Mouse (Mus musculus): ENCODE measurements around the gene Evpl. TPM values are rescaled to one million over a fixed set of nuclear protein-coding genes. Genes with fewer than 3 reads are reported as not detected.

Gene Evpl
- polyA plus RNA-seq, 1 experiment from 2014 or later: 4.1 TPM

DNA sequence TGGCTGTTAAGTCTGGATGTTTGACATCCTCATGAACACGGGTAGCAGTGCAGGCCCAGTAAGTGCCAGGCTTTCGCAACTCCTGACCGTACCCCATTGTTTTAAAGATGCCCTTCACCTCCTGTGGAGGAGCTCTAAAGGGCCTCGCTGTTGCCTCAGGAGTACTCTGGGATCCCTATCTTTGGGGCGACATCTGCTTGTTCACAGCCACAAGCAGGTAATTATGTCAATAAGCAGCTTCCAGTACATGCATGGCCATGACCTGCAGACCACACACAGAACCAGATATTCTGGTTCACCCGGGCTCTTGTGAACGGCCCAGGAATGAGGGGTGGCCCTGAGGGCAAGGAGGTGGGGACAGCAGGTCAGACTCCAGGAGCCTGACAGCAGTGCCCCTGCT, 22.4 kb upstream of the Evpl start:
- no peak for TF ChIP-seq CTCF (IDR thresholded peaks at IDR 0.05; ENCODE audit: low read depth)
- no peaks in the 10 kb centered on the region for H3K27me3 ChIP-seq (ENCODE audit: insufficient read depth, low read length)
- no peak overlapping the region for H3K4me3 ChIP-seq (replicated peaks; ENCODE audit: low read depth, low read length)
- no peak for DNase-seq (ENCODE audit: low spot score)
- H3K9me3 ChIP-seq (replicated peaks; ENCODE audit: low read length): no peaks in the 10 kb centered on the region
- peaks cover 2% of the 10 kb centered on the region; the same call in 1 of the 2 replicates for H3K4me1 ChIP-seq (replicated peaks; ENCODE audit: insufficient read depth, low read length)
- 68% methylated on average over 7 of the region's 7 CpGs for WGBS
- H3K36me3 ChIP-seq (ENCODE audit: insufficient read depth, low read length): peaks cover 69% of the 10 kb centered on the region
- peak; percentile 63 for ATAC-seq (replicated peaks; ENCODE audit: low FRiP score, low read depth)
- H3K9ac ChIP-seq (ENCODE audit: low read depth, low read length): no peak overlapping the region
- no peak overlapping the region for H3K4me2 ChIP-seq (ENCODE audit: low read length)
- H3K27ac ChIP-seq: 0 out of 2 replicates have a peak overlapping the region, but pooled peaks have one; percentile 43

DNA sequence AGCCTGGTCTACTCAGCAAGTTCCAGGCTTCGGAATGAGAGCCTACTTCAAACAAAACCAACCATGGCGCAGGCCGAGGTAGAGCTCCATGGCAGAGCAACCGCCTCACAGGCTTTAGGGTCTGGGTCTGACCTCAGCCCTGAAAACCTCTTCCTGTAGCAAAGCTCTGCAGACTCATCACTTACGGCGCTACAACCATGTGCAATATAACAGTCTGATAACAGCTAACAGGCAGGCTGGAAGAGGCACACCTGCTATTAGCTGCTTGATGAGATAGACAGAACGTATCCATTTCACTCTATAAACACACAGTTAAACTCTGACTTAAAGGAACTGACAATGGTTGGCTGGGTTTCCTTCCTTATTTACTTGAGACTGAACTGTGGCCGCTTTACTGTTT, 21.6 kb upstream of the Evpl start:
- Histone ChIP-seq H3K27ac (0 out of 2 replicates have a peak overlapping the region, but pooled peaks have one; percentile 43), H3K4me1 (replicated peaks; ENCODE audit: insufficient read depth, low read length) (peaks cover 6% of the 10 kb centered on the region; the same call in 1 of the 2 replicates), H3K4me2 (ENCODE audit: low read length) (no peak overlapping the region), H3K36me3 (ENCODE audit: insufficient read depth, low read length) (peaks cover 70% of the 10 kb centered on the region), H3K27me3 (ENCODE audit: insufficient read depth, low read length) (no peaks in the 10 kb centered on the region), H3K4me3 (replicated peaks; ENCODE audit: low read depth, low read length) (no peak overlapping the region), H3K9me3 (replicated peaks; ENCODE audit: low read length) (no peaks in the 10 kb centered on the region), H3K9ac (ENCODE audit: low read depth, low read length) (no peak overlapping the region)
- WGBS: 62% methylated on average over 8 of the region's 8 CpGs
- ATAC-seq (replicated peaks; ENCODE audit: low FRiP score, low read depth) (no peak), DNase-seq (ENCODE audit: low spot score) (peak; percentile 66)
- TF ChIP-seq CTCF (IDR thresholded peaks at IDR 0.05; ENCODE audit: low read depth): no peak

DNA sequence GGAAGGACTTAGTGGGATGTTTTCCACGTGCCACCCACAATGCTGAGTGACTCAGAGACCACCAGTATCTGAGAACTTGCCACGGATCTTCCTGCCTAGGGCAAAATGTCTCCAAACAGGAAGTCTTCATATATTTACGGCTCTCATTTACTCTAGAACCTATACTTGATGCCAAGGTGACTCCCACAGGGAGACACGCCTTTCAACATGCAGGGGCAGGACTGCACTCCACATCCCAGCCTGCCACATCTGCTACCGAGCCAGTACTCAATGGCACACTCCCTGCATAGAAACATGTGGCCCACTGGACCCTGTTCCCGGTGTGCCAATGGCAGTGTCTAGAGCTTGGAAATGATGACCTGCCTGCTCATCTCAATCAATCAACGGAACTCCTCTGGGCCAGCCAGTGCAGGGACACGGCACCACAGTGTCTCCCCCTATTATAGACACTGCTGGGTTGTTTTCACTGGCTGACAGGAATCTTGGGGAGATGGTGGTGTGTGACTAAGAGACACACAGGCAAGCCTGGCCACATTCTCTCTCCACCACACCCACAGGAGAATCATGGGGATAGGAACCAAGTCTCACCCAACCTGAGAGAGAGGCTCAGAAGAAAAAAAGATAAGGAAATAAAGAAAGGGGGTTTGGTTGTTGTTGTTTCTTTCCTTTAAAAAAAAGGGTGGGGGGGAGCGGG, 18.3 kb upstream of the Evpl start:
- Histone ChIP-seq H3K4me2 (ENCODE audit: low read length) (no peak overlapping the region), H3K4me1 (replicated peaks; ENCODE audit: insufficient read depth, low read length) (peaks cover 6% of the 10 kb centered on the region; the same call in 1 of the 2 replicates), H3K27ac (peak overlapping the region; percentile 2; the same call in 1 of the 2 replicates), H3K9ac (ENCODE audit: low read depth, low read length) (no peak overlapping the region), H3K36me3 (ENCODE audit: insufficient read depth, low read length) (peaks cover 68% of the 10 kb centered on the region), H3K4me3 (replicated peaks; ENCODE audit: low read depth, low read length) (no peak overlapping the region), H3K27me3 (ENCODE audit: insufficient read depth, low read length) (no peaks in the 10 kb centered on the region), H3K9me3 (replicated peaks; ENCODE audit: low read length) (no peaks in the 10 kb centered on the region)
- TF ChIP-seq CTCF (IDR thresholded peaks at IDR 0.05; ENCODE audit: low read depth): no peak
- DNase-seq (ENCODE audit: low spot score) (no peak), ATAC-seq (replicated peaks; ENCODE audit: low FRiP score, low read depth) (no peak)
- WGBS: 58% methylated on average over 9 of the region's 9 CpGs

DNA sequence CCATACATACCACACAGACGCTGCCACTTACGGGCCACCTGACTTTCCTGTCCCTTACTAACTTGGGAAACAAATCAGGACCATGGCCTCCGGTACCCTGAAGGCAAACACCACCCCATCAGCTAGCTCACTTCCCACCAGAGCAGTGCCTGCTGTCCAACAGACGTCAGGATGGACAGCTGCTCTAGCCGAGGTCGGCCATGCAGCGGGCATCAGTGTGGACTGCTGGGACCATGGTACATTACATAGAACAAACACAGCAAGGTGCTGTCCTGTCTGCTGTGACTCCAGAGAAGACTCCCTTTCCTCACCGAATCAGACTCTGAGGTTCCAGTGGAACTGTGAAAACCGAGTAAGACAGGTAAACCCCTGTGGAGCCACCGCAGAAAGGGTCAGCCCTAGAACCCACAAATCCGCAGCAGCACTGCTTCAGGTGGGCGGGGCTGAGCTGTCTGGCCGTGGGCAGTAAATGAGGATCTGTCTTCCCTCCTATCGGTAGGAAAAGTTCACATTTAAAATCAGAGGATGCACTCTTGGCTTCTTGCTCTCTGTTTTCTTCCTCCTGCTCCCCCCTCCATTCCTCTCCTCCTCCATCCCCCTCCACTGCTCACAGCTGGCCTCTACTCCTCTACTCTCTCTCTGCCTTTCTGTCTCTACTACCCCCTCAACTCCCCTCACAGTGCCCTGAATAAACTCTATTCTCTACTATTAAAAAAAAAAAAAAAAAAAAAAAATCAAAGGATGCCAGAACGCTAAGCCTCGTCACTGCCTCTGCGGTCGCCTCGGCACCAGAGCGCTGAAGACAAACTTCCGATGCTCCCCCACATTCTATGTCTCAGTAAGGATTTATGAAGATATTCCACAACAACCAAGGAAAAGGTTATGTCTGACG, 17.5 kb upstream of the Evpl start:
- Histone ChIP-seq H3K4me2 (ENCODE audit: low read length) (peak overlapping the region; percentile 6; the same call in 1 of the 2 replicates), H3K9ac (ENCODE audit: low read depth, low read length) (no peak overlapping the region), H3K9me3 (replicated peaks; ENCODE audit: low read length) (no peaks in the 10 kb centered on the region), H3K27me3 (ENCODE audit: insufficient read depth, low read length) (no peaks in the 10 kb centered on the region), H3K27ac (peak overlapping the region; percentile 78), H3K36me3 (ENCODE audit: insufficient read depth, low read length) (peaks cover 68% of the 10 kb centered on the region), H3K4me3 (replicated peaks; ENCODE audit: low read depth, low read length) (no peak overlapping the region), H3K4me1 (replicated peaks; ENCODE audit: insufficient read depth, low read length) (peaks cover 6% of the 10 kb centered on the region; the same call in 1 of the 2 replicates)
- no peak for ATAC-seq (replicated peaks; ENCODE audit: low FRiP score, low read depth)
- peak; percentile 57 for DNase-seq (ENCODE audit: low spot score)
- TF ChIP-seq CTCF (IDR thresholded peaks at IDR 0.05; ENCODE audit: low read depth): no peak
- WGBS: 54% methylated on average over 22 of the region's 22 CpGs

DNA sequence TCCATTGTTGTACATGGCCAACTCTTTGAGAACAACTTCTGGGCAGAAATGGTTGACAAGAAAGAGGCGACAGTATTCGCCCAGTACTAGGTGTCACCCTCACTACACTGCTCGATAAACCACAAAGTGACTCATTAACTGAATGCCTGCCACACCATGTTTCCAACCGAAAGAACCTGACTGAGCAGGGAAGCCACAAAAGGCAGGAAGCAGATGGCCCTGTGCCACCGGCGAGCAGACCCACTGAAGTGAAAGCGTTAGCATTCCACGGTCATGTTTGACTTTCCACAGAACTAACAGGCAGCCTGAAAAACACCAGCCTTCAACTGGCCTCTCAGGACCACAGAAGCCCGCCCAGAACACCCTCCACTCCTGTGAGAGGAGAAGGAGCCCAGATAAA, 16.8 kb upstream of the Evpl start:
- 60% methylated on average over 9 of the region's 9 CpGs for WGBS
- TF ChIP-seq CTCF (IDR thresholded peaks at IDR 0.05; ENCODE audit: low read depth): no peak
- Histone ChIP-seq H3K9me3 (replicated peaks; ENCODE audit: low read length) (no peaks in the 10 kb centered on the region), H3K4me2 (ENCODE audit: low read length) (0 out of 2 replicates have a peak overlapping the region, but pooled peaks have one; percentile 6), H3K4me1 (replicated peaks; ENCODE audit: insufficient read depth, low read length) (peaks cover 6% of the 10 kb centered on the region; the same call in 1 of the 2 replicates), H3K27me3 (ENCODE audit: insufficient read depth, low read length) (no peaks in the 10 kb centered on the region), H3K4me3 (replicated peaks; ENCODE audit: low read depth, low read length) (no peak overlapping the region), H3K36me3 (ENCODE audit: insufficient read depth, low read length) (peaks cover 67% of the 10 kb centered on the region), H3K27ac (peak overlapping the region; percentile 78), H3K9ac (ENCODE audit: low read depth, low read length) (no peak overlapping the region)
- peak; percentile 43 for DNase-seq (ENCODE audit: low spot score)
- no peak for ATAC-seq (replicated peaks; ENCODE audit: low FRiP score, low read depth)

DNA sequence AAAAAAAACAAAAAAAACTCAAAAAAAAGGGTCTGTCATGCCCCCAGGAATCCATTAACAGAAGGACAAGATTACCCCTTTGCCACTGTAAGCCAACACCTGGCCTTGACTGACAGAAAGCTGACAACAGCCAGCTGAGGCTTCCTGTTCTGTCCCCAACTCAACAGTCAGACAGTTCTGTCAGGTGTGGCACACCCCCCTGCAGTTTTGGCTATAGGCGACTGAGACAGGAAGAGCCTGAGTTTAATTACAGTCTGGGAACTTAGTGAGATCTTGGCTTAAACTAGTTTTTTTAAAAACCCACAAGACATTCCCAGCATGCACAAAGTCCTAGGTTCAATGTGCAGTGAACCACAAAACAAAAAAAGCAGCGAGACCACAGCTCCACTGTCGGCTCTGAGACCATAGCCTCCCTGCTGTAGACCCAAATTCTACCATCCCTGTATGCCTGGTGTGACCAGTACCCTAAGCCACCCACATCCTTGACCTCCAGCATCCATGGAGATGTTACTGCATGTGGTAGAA, 15.3 kb upstream of the Evpl start:
- DNase-seq (ENCODE audit: low spot score) (no peak), ATAC-seq (replicated peaks; ENCODE audit: low FRiP score, low read depth) (no peak)
- H3K4me3 ChIP-seq (replicated peaks; ENCODE audit: low read depth, low read length): no peak overlapping the region
- H3K27me3 ChIP-seq (ENCODE audit: insufficient read depth, low read length): no peaks in the 10 kb centered on the region
- no peak overlapping the region for H3K27ac ChIP-seq
- no peaks in the 10 kb centered on the region for H3K9me3 ChIP-seq (replicated peaks; ENCODE audit: low read length)
- no peak overlapping the region for H3K9ac ChIP-seq (ENCODE audit: low read depth, low read length)
- H3K36me3 ChIP-seq (ENCODE audit: insufficient read depth, low read length): peaks cover 71% of the 10 kb centered on the region
- TF ChIP-seq CTCF (IDR thresholded peaks at IDR 0.05; ENCODE audit: low read depth): no peak
- H3K4me1 ChIP-seq (replicated peaks; ENCODE audit: insufficient read depth, low read length): peaks cover 6% of the 10 kb centered on the region; the same call in 1 of the 2 replicates
- 58% methylated on average over 3 of the region's 3 CpGs for WGBS
- no peak overlapping the region for H3K4me2 ChIP-seq (ENCODE audit: low read length)

All from kidney, postnatal 0 days (tissue).